Mouse (Mus musculus) midbrain, embryonic 12.5 days (tissue): ENCODE data around the gene Ankrd34a. TPM values are rescaled to one million over a fixed set of nuclear protein-coding genes. Genes with fewer than 3 reads are reported as not detected.

ENCODE experiments used
- ATAC-seq: fragments of 200-750 bp; cut with Nextera tagmentation; 2 replicates; pipeline ENCODE4 v1.8.0; 2017; ENCODE audit warnings: low read depth, moderate TSS enrichment, moderate library complexity; ENCODE audit not compliant: low FRiP score
- H3K27ac ChIP-seq: fragments of 300-500 bp; sonication (generic); replicated peaks from 2 replicates; pipeline ENCODE4 v1.5.1; 2016; ENCODE audit warnings: mild to moderate bottlenecking
- H3K27me3 ChIP-seq: fragments of 300-500 bp; sonication (generic); 2 replicates; pipeline ENCODE4 v1.6.1; 2016; ENCODE audit warnings: mild to moderate bottlenecking
- H3K36me3 ChIP-seq: fragments of 300-500 bp; sonication (generic); 2 replicates; pipeline ENCODE4 v1.6.1; 2016
- H3K4me1 ChIP-seq: fragments of 300-500 bp; sonication (generic); 2 replicates; pipeline ENCODE4 v1.6.1; 2016
- H3K4me2 ChIP-seq: fragments of 300-500 bp; sonication (generic); replicated peaks from 2 replicates; pipeline ENCODE4 v1.6.1; 2016; ENCODE audit warnings: mild to moderate bottlenecking, moderate library complexity
- H3K4me3 ChIP-seq: fragments of 300-500 bp; sonication (generic); 2 replicates; pipeline ENCODE4 v1.5.1; 2016; ENCODE audit warnings: mild to moderate bottlenecking
- H3K9ac ChIP-seq: fragments of 300-500 bp; sonication (generic); replicated peaks from 2 replicates; pipeline ENCODE4 v1.6.1; 2016; ENCODE audit warnings: mild to moderate bottlenecking, moderate library complexity
- H3K9me3 ChIP-seq: fragments of 300-500 bp; sonication (generic); 2 replicates; pipeline ENCODE4 v1.6.1; 2016; ENCODE audit warnings: mild to moderate bottlenecking
- WGBS: fragments of 180-500 bp; shearing (Covaris S2); methylation state at CpG from one replicate; pipeline ENCODE4 v1.1.7; 2016; 5-methylcytosine and 5-hydroxymethylcytosine counted together
- polyA plus RNA-seq: library from polyadenylated mRNA; unstranded; fragments of >200 nt; fragmentation: Nextera tagmentation; extraction: Ambion mirVana; gene quantifications from 2 replicates; pipeline ENCODE4 v1.2.1, GENCODE M21; 2016

Ankrd34a gene
- polyA plus RNA-seq, 1 experiment from 2014 or later: 2.6 TPM

GRCm38 (mm10) chr3:96576005-96576658 lies 20.3 kb upstream of the Ankrd34a start:
- no peak; the same call in 1 of the 2 replicates for ATAC-seq
- H3K4me2 ChIP-seq: peak overlapping the region; percentile 40
- peaks cover 16% of the 10 kb centered on the region for H3K4me1 ChIP-seq
- H3K4me3 ChIP-seq: no peak overlapping the region
- H3K27me3 ChIP-seq: peaks cover 1% of the 10 kb centered on the region; the same call in 1 of the 2 replicates
- no peaks in the 10 kb centered on the region for H3K9me3 ChIP-seq
- peak overlapping the region; percentile 52; the same call in 1 of the 2 replicates for H3K27ac ChIP-seq
- no peak overlapping the region for H3K9ac ChIP-seq
- 73% methylated on average over 14 of the region's 14 CpGs for WGBS
- no peaks in the 10 kb centered on the region for H3K36me3 ChIP-seq

GRCm38 (mm10) chr3:96576690-96577541 lies 19.5 kb upstream of the Ankrd34a start, which contains the start of gene Gm16253:
Gene Gm16253, plus strand, starts transcription at chr3:96576984.
- peaks cover 16% of the 10 kb centered on the region for H3K4me1 ChIP-seq
- no peak within 1 kb of the TSS for H3K4me3 ChIP-seq
- H3K9ac ChIP-seq: no peak within 1 kb of the TSS
- H3K27me3 ChIP-seq: peaks cover 9% of the 10 kb centered on the region
- H3K9me3 ChIP-seq: no peaks in the 10 kb centered on the region
- peak within 1 kb of the TSS; percentile 52 for H3K27ac ChIP-seq
- 35% methylated on average over 17 of the region's 17 CpGs for WGBS
- peak within 1 kb of the TSS; percentile 40 for H3K4me2 ChIP-seq
- H3K36me3 ChIP-seq: no peaks in the 10 kb centered on the region
- ATAC-seq: peak; percentile 75

DNA sequence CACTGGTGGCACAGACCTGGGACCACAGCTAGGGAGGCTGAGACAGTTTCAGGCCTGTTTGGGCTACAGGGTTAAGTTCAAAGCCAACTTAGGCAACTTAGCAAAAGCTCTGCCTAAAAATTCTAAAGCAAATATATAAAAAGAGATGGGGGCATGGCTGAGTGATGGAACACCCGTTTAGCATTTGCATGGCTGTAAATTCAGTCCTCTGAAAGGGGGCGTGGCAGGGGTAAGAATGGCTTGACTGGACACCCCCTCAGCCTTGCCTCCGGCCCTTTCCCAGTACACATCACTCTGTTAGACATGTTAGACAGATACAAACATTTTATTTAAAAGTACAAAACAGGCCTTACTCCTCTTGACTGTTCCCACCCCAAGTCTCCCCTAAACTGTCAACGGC lies 18.9 kb upstream of the Ankrd34a start:
- Histone ChIP-seq H3K36me3 (no peaks in the 10 kb centered on the region), H3K4me3 (no peak overlapping the region), H3K27ac (peak overlapping the region; percentile 52), H3K9ac (no peak overlapping the region), H3K4me2 (no peak overlapping the region), H3K27me3 (peaks cover 13% of the 10 kb centered on the region), H3K9me3 (no peaks in the 10 kb centered on the region), H3K4me1 (peaks cover 16% of the 10 kb centered on the region)
- ATAC-seq: no peak
- WGBS: 86% methylated on average over 4 of the region's 4 CpGs

DNA sequence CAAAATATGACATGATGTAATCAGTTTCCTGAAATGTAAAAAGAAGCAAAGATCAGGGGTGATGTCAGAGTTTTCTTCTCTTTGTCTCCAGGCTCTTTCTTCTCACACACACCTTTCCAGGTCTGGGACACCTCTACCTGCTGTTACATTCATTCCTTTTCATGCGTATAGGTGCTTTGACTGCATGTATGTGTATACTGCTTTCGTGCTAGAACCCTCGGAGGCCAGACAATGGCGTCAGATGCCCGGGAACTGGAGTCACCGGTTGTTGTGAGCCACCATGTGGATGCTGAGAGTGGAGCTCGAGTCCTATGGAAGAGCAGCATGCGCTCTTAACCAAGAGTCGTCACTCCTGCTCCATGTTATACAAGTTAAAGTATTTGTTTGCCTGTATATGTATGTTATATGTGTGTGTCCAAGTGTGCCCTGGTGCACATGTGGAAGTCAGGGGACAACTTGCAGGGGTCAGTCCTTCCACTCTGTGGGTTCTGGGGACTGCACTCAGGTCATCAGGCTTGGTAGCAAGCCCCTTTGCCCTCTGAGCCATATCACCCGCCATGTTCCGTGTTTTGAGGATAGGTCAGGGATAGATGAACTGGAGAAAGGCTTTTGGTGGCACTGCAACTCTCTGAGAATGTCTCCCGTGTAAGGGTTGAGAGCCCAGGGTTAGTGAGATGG lies 17.7 kb upstream of the Ankrd34a start:
- no peak overlapping the region for H3K9ac ChIP-seq
- H3K27me3 ChIP-seq: peaks cover 13% of the 10 kb centered on the region
- H3K4me2 ChIP-seq: no peak overlapping the region
- no peak for ATAC-seq
- H3K4me3 ChIP-seq: no peak overlapping the region
- H3K4me1 ChIP-seq: peaks cover 16% of the 10 kb centered on the region
- H3K36me3 ChIP-seq: no peaks in the 10 kb centered on the region
- no peaks in the 10 kb centered on the region for H3K9me3 ChIP-seq
- WGBS: 80% methylated on average over 12 of the region's 12 CpGs
- H3K27ac ChIP-seq: no peak overlapping the region

- H3K27me3 ChIP-seq: peaks cover 13% of the 10 kb centered on the region
- H3K9ac ChIP-seq: no peak overlapping the region
- H3K36me3 ChIP-seq: no peaks in the 10 kb centered on the region
- peaks cover 16% of the 10 kb centered on the region for H3K4me1 ChIP-seq
- H3K9me3 ChIP-seq: no peaks in the 10 kb centered on the region
- no peak overlapping the region for H3K4me2 ChIP-seq
- ATAC-seq: no peak
- no peak overlapping the region for H3K27ac ChIP-seq
- WGBS: 74% methylated on average over 4 of the region's 4 CpGs
- no peak overlapping the region for H3K4me3 ChIP-seq
Observed at GRCm38 (mm10) chr3:96579239-96579750, 17.1 kb upstream of the Ankrd34a start.

GRCm38 (mm10) chr3:96579885-96580454 lies 16.5 kb upstream of the Ankrd34a start:
- H3K4me3 ChIP-seq: peak overlapping the region; percentile 25
- WGBS: 14% methylated on average over 16 of the region's 16 CpGs
- ATAC-seq: peak; percentile 55

GRCm38 (mm10) chr3:96581141-96581540 lies 15.3 kb upstream of the Ankrd34a start:
- H3K4me1 ChIP-seq: peaks cover 16% of the 10 kb centered on the region
- H3K27ac ChIP-seq: no peak overlapping the region
- H3K36me3 ChIP-seq: no peaks in the 10 kb centered on the region
- WGBS: 33% methylated on average over 6 of the region's 6 CpGs
- H3K4me2 ChIP-seq: no peak overlapping the region
- no peak overlapping the region for H3K4me3 ChIP-seq
- no peak for ATAC-seq
- peaks cover 13% of the 10 kb centered on the region for H3K27me3 ChIP-seq
- no peaks in the 10 kb centered on the region for H3K9me3 ChIP-seq
- no peak overlapping the region for H3K9ac ChIP-seq

More at GRCm38 (mm10) chr3:96579885-96580454, 16.5 kb upstream of the Ankrd34a start:
- Histone ChIP-seq H3K27ac (no peak overlapping the region), H3K9ac (peak overlapping the region; percentile 52; the same call in 1 of the 2 replicates), H3K36me3 (no peaks in the 10 kb centered on the region), H3K4me2 (peak overlapping the region; percentile 50), H3K4me1 (peaks cover 16% of the 10 kb centered on the region), H3K9me3 (no peaks in the 10 kb centered on the region), H3K27me3 (peaks cover 13% of the 10 kb centered on the region)

DNA sequence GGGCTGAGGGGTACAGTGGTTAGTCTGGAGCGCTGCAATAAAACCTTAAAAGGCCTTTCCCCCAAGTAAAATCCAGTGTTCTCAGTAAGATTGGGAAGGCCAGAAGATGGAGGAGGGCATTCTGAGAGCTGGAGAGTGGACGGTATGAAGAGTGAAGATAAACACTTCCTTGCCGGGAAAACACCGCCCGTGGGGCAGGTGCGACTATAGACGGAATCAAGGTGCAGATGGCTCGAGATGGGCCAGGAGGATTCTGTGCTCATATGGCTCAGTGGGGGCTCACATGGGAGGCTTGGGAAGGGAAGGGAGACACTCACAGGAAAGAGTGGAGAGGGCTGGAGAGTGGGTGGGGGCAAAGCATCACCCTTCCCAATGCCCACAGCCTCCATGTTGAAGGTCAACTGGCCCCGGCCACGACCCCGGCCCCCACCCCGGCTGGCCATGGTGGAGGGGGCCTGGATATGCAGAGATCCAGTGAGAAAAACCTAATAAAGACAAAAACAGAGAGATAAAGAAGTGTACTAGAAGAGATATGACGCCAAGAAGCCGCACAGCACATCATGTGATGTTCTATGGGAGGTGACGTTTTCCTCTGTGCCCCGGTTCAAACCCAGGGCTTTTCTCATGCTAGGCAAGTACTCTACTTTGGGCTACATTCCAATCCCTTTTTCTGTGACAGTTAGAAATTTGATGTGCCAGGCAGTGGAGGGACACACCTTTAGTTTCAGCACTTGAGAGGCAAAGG lies 14.5 kb upstream of the Ankrd34a start:
- ATAC-seq: no peak

GRCm38 (mm10) chr3:96583386-96583785 lies 13.1 kb upstream of the Ankrd34a start:
- Histone ChIP-seq H3K27me3 (peaks cover 13% of the 10 kb centered on the region), H3K36me3 (no peaks in the 10 kb centered on the region), H3K27ac (no peak overlapping the region), H3K9me3 (no peaks in the 10 kb centered on the region), H3K4me2 (no peak overlapping the region), H3K4me1 (peaks cover 3% of the 10 kb centered on the region), H3K9ac (no peak overlapping the region), H3K4me3 (no peak overlapping the region)
- ATAC-seq: no peak
- WGBS: 95% methylated on average over 5 of the region's 5 CpGs

More for the DNA sequence above, 14.5 kb upstream of the Ankrd34a start:
- Histone ChIP-seq H3K36me3 (no peaks in the 10 kb centered on the region), H3K9ac (no peak overlapping the region), H3K27me3 (peaks cover 13% of the 10 kb centered on the region), H3K4me2 (no peak overlapping the region), H3K4me3 (no peak overlapping the region), H3K9me3 (no peaks in the 10 kb centered on the region), H3K27ac (no peak overlapping the region), H3K4me1 (peaks cover 8% of the 10 kb centered on the region)
- WGBS: 86% methylated on average over 16 of the region's 16 CpGs

DNA sequence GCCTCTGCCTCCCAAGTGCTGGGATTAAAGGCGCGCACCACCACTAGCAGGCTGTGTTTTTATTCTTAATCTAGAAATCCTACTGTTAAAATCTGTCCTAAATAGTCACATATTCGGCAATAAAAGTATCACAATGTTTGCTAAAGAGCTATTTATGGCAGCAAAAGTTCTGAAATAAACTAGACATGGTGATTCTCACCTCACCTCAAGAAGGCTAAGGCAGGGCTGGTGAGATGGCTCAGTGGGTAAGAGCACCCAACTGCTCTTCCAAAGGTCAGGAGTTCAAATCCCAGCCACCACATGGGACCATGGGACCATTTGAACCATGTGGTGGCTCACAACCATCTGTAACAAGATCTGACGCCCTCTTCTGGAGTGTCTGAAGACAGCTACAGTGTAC lies 5.8 kb upstream of the Ankrd34a start:
- no peak for ATAC-seq
- H3K4me2 ChIP-seq: no peak overlapping the region
- no peaks in the 10 kb centered on the region for H3K9me3 ChIP-seq
- H3K27ac ChIP-seq: no peak overlapping the region
- H3K27me3 ChIP-seq: peaks cover 13% of the 10 kb centered on the region
- H3K36me3 ChIP-seq: no peaks in the 10 kb centered on the region
- no peak overlapping the region for H3K9ac ChIP-seq
- WGBS: 83% methylated on average over 4 of the region's 4 CpGs
- H3K4me1 ChIP-seq: peaks cover 16% of the 10 kb centered on the region
- no peak overlapping the region for H3K4me3 ChIP-seq

DNA sequence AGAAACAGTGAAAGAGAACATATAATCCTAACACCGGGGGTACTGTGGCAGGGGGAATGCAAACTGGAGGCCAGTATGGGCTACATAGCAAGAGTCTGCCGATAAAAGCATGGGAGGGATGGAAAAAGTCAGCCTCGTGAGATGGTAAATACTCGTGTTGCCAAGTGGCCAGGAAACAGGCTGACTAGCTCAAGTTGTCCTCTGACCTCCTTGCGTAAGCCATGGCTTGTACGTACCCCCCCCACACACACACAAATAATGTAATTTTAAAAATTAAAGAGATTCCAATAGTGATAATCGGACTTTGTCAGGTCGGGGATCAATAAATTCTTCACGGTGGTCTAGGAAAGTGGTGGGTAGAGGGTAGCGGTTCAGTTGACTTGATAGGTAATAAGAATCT lies 3.1 kb upstream of the Ankrd34a start:
- Histone ChIP-seq H3K9me3 (no peaks in the 10 kb centered on the region), H3K4me1 (peaks cover 43% of the 10 kb centered on the region), H3K4me2 (peak overlapping the region; percentile 84), H3K27ac (peak overlapping the region; percentile 82), H3K4me3 (peak overlapping the region; percentile 68), H3K9ac (peak overlapping the region; percentile 75), H3K27me3 (peaks cover 28% of the 10 kb centered on the region), H3K36me3 (no peaks in the 10 kb centered on the region)
- ATAC-seq: no peak
- under 1% methylated on average over 10 of the region's 10 CpGs for WGBS
